Mouse (Mus musculus): ENCODE data around the gene Gm15319. TPM values are rescaled to one million over a fixed set of nuclear protein-coding genes. Genes with fewer than 3 reads are reported as not detected.

The Gm15319 gene
- polyA plus RNA-seq (2014; fragmentation: Illumina TruSeq; extraction: RNeasy Lipid Tissue Mini Kit (QIAGEN cat#74804); ENCODE audit: low replicate concordance) = not detected

DNA sequence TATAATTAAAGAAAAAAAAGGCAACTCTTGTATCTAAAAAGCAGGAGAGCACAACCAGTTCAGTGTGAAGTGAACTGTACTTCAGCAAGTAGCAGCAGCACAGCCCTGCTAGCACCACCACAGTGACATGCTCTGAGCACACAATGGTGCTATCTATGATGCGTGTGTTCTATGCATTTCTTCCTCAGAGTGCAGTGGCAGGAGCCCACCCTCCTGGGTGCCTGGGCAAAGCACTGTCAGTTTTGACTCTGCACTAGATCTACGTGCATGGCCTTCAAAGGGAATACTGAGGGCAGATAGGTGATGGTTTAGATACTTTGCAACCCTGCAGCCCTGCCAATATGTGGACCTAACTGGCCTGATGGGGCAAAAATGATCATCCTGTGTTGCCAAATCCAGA, at the start of gene Gm15319:
TSS of gene Gm15319 (minus strand) at position 101 of the 400 bp plus-strand sequence.

